In the genomic region with DNA sequence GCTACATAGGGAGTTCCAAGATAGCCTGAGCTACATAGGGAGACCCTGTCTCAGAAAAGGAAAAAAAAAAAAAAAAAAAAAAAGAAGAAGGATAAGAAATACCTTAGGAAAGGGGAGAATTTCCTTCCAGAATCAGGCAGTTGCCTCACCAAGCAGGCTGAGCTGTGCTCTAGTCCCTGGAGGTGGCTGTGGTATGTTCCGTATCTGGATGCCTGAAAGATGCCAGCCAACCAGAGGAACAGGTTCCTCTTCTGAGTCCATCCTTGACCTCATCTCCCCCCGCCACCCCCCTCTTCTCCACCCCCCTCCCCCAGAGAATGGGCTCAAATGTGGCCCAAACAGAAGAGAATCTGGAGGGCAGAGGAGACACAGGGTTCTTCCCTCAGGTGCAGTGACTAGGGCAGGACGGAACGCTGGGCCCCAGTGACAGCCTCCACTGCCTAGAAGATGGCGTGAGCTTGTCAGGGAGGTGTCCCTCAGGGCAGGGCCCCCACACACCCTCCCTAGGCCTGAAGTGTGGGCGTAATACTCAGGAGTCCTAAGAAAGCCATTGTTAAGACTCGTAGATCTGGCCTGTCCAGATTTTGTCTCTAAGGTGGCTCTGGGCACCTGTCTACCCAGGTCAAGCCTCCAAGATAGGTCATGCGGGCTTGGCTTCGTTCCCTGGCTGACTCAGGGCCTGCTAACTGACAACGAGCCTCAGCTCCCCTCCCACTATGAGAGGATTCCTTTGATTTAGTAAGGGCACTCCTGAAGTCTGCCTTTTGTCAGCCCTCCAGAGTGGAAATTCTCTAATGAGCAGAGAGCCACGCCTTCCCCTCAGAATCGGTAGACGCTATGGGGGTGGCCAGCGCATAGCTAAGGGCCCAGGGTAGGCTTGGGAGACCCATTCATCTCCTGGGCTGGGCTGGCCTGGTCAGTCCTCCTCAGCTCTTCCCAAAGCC, we compare ENCODE assay signal across 16 mouse cellular contexts.
DNase-seq lines count a peak whose midpoint lies in the region; ATAC-seq lines count a peak whose summit lies in the region.
"Had no signal": no experiment of that assay in that cellular context is flagged by ENCODE, and none has a peak within 500 bp of the region (broad histone marks: within the 10 kb centered on the region; RNA-seq: fewer than 3 reads in every experiment).

No protein-coding gene starts in this region.

- no peak overlapping the region for H3K4me2 ChIP-seq in limb, embryonic 15.5 days
- no peak overlapping the region for H3K4me2 ChIP-seq in neural tube, embryonic 15.5 days
- H3K4me2 ChIP-seq: embryonic facial prominence, embryonic 12.5 days; forebrain, embryonic 12.5 days; heart, embryonic 12.5 days; neural tube, embryonic 12.5 days had no signal

- ATAC-seq in limb, embryonic 15.5 days (ENCODE audit: insufficient number of reproducible peaks, low FRiP score, low TSS enrichment, low read depth): 0 out of 2 replicates have a peak, but pooled peaks have one; percentile 19
- ATAC-seq in neural tube, embryonic 15.5 days (ENCODE audit: low FRiP score): no peak
- ATAC-seq: inflammation-experienced regulatory T-cells, adult 6 months; midbrain, embryonic 16.5 days had no signal

- no peak overlapping the region for H3K27ac ChIP-seq in limb, embryonic 15.5 days
- H3K27ac ChIP-seq in neural tube, embryonic 15.5 days (replicated peaks): no peak overlapping the region
- H3K27ac ChIP-seq: embryonic facial prominence, embryonic 12.5 days; forebrain, embryonic 12.5 days; hindbrain, embryonic 10.5 days; neural tube, embryonic 12.5 days had no signal

- H3K4me1 ChIP-seq in limb, embryonic 15.5 days: no peaks in the 10 kb centered on the region; the same call in 1 of the 2 replicates
- H3K4me1 ChIP-seq in neural tube, embryonic 15.5 days: no peaks in the 10 kb centered on the region
- H3K4me1 ChIP-seq: embryonic facial prominence, embryonic 12.5 days; forebrain, embryonic 12.5 days; heart, embryonic 12.5 days; neural tube, embryonic 12.5 days had no signal

- peak; percentile 8 for DNase-seq in adrenal gland, postnatal 25 days
- no peak for DNase-seq in adrenal gland, postnatal 14 days
- peak; percentile 31 for DNase-seq in ES-CJ7 (ENCODE audit: low read depth, low spot score)
- DNase-seq in lung, postnatal 36 days: peak; percentile 84
- no peak for DNase-seq in left cerebral cortex, postnatal 14 days (ENCODE audit: low spot score in 2 of 2)
- DNase-seq in frontal cortex, postnatal 25 days (ENCODE audit: low spot score in 2 of 2): no peak
- DNase-seq: adrenal gland, adult 2 months had no signal

- intact Hi-C loops in left cerebral cortex, postnatal 14 days (cut with DNase I): no loop called here

- no peaks in the 10 kb centered on the region for H3K9me3 ChIP-seq in limb, embryonic 15.5 days
- no peaks in the 10 kb centered on the region for H3K9me3 ChIP-seq in neural tube, embryonic 15.5 days (replicated peaks)
- H3K9me3 ChIP-seq: embryonic facial prominence, embryonic 12.5 days; forebrain, embryonic 12.5 days; neural tube, embryonic 12.5 days had no signal

- no peak overlapping the region for H3K9ac ChIP-seq in limb, embryonic 15.5 days
- H3K9ac ChIP-seq in neural tube, embryonic 15.5 days (replicated peaks): no peak overlapping the region
- H3K9ac ChIP-seq: embryonic facial prominence, embryonic 12.5 days; forebrain, embryonic 12.5 days; heart, embryonic 12.5 days; neural tube, embryonic 12.5 days had no signal

- no peaks in the 10 kb centered on the region for H3K27me3 ChIP-seq in limb, embryonic 15.5 days
- H3K27me3 ChIP-seq in neural tube, embryonic 15.5 days (replicated peaks): no peaks in the 10 kb centered on the region
- H3K27me3 ChIP-seq: embryonic facial prominence, embryonic 12.5 days; forebrain, embryonic 12.5 days; heart, embryonic 12.5 days; neural tube, embryonic 12.5 days had no signal

- H3K4me3 ChIP-seq in limb, embryonic 15.5 days: no peak overlapping the region
- no peak overlapping the region for H3K4me3 ChIP-seq in neural tube, embryonic 15.5 days (replicated peaks)
- H3K4me3 ChIP-seq: embryonic facial prominence, embryonic 12.5 days; forebrain, embryonic 12.5 days; heart, embryonic 12.5 days; hindbrain, embryonic 10.5 days; neural tube, embryonic 12.5 days had no signal

- WGBS in limb, embryonic 15.5 days: 64% methylated on average over 14 of the region's 14 CpGs
- 74% methylated on average over 14 of the region's 14 CpGs for WGBS in neural tube, embryonic 15.5 days

- H3K36me3 ChIP-seq in limb, embryonic 15.5 days: no peaks in the 10 kb centered on the region
- no peaks in the 10 kb centered on the region for H3K36me3 ChIP-seq in neural tube, embryonic 15.5 days
- H3K36me3 ChIP-seq: embryonic facial prominence, embryonic 12.5 days; forebrain, embryonic 12.5 days; heart, embryonic 12.5 days; hindbrain, embryonic 10.5 days; neural tube, embryonic 12.5 days had no signal

Comparison
In these comparisons a context has a peak if more than half of its experiments do, and no peak if none do; other contexts are left out.
1. DNase-seq: peak in adrenal gland, postnatal 25 days (single experiment), ES-CJ7 (single experiment) and lung, postnatal 36 days (single experiment); none in adrenal gland, postnatal 14 days (single experiment), left cerebral cortex, postnatal 14 days (0 of 2) and frontal cortex, postnatal 25 days (0 of 2).